Comparison of ENCODE assay signal across 8 mouse cellular contexts in genomic region chr5:103425363-103426031, GRCm38 (mm10). TPM values are rescaled to one million over a fixed set of nuclear protein-coding genes. Genes with fewer than 3 reads are reported as not detected.
DNase-seq lines count a peak whose midpoint lies in the region; ATAC-seq lines count a peak whose summit lies in the region.

No protein-coding gene starts in this region.

- DNase-seq in left cerebral cortex, adult 18-20 months (ENCODE audit: low spot score in 2 of 2), result peak; percentile 9 to 26
- DNase-seq in left cerebral cortex, adult 9 months (ENCODE audit: low spot score in 2 of 2), result no peak
- DNase-seq in cerebellum, postnatal 14 days, result peak; percentile 29 to 39
- DNase-seq in gastrocnemius, postnatal 10 days, result peak; percentile 58
- peak; percentile 57 for DNase-seq in induced T-regulatory cell, adult 2 months (ENCODE audit: low read depth)
- DNase-seq in limb, embryonic 11.5 days (ENCODE audit: low spot score), result peak; percentile 73

- ATAC-seq in limb, embryonic 11.5 days (ENCODE audit: insufficient number of reproducible peaks, low FRiP score, low TSS enrichment, low read depth), result peak; percentile 49
- ATAC-seq in midbrain, embryonic 12.5 days (ENCODE audit: low FRiP score, low read depth), result peak; percentile 31
- peak; percentile 15; the same call in 1 of the 2 replicates for ATAC-seq in stomach, embryonic 16.5 days (ENCODE audit: insufficient read depth, low FRiP score)

- WGBS in limb, embryonic 11.5 days, result under 1% methylated on average over 51 of the region's 67 CpGs
- WGBS in midbrain, embryonic 12.5 days, result under 1% methylated on average over 58 of the region's 67 CpGs
- WGBS in stomach, embryonic 16.5 days, result under 1% methylated on average over 66 of the region's 67 CpGs

- peak overlapping the region; percentile 83 for H3K4me2 ChIP-seq in limb, embryonic 11.5 days (ENCODE audit: low read depth, severe bottlenecking)
- peak overlapping the region; percentile 63 for H3K4me2 ChIP-seq in midbrain, embryonic 12.5 days (replicated peaks)
- peak overlapping the region; percentile 91 for H3K4me2 ChIP-seq in stomach, embryonic 16.5 days (ENCODE audit: low read depth, low read length)

- H3K27ac ChIP-seq in limb, embryonic 11.5 days (replicated peaks; ENCODE audit: low read depth, low read length), result 0 out of 2 replicates have a peak overlapping the region, but pooled peaks have one; percentile 39
- H3K27ac ChIP-seq in midbrain, embryonic 12.5 days (replicated peaks), result peak overlapping the region; percentile 90
- H3K27ac ChIP-seq in stomach, embryonic 16.5 days (ENCODE audit: low read length), result peak overlapping the region; percentile 82

- H3K4me1 ChIP-seq in limb, embryonic 11.5 days (ENCODE audit: control insufficient read depth, insufficient read depth, low read length), result peaks cover 14% of the 10 kb centered on the region; the same call in 1 of the 2 replicates
- peaks cover 46% of the 10 kb centered on the region for H3K4me1 ChIP-seq in midbrain, embryonic 12.5 days
- H3K4me1 ChIP-seq in stomach, embryonic 16.5 days (ENCODE audit: control insufficient read depth, insufficient read depth, low read length), result peaks cover 15% of the 10 kb centered on the region

- H3K36me3 ChIP-seq in limb, embryonic 11.5 days (ENCODE audit: control insufficient read depth, insufficient read depth, low read length), result no peaks in the 10 kb centered on the region
- H3K36me3 ChIP-seq in midbrain, embryonic 12.5 days, result no peaks in the 10 kb centered on the region
- no peaks in the 10 kb centered on the region for H3K36me3 ChIP-seq in stomach, embryonic 16.5 days (ENCODE audit: control insufficient read depth, insufficient read depth, low read length)

- H3K9ac ChIP-seq in limb, embryonic 11.5 days (ENCODE audit: low read length), result peak overlapping the region; percentile 76
- peak overlapping the region; percentile 88 for H3K9ac ChIP-seq in midbrain, embryonic 12.5 days (replicated peaks)
- H3K9ac ChIP-seq in stomach, embryonic 16.5 days (ENCODE audit: low read length), result peak overlapping the region; percentile 92

- H3K4me3 ChIP-seq in limb, embryonic 11.5 days (ENCODE audit: low read depth, low read length), result peak overlapping the region; percentile 70
- peak overlapping the region; percentile 82 for H3K4me3 ChIP-seq in midbrain, embryonic 12.5 days
- H3K4me3 ChIP-seq in stomach, embryonic 16.5 days (replicated peaks; ENCODE audit: low read length), result peak overlapping the region; percentile 87

- H3K9me3 ChIP-seq in limb, embryonic 11.5 days (ENCODE audit: control insufficient read depth, low read length), result no peaks in the 10 kb centered on the region
- no peaks in the 10 kb centered on the region for H3K9me3 ChIP-seq in midbrain, embryonic 12.5 days
- H3K9me3 ChIP-seq in stomach, embryonic 16.5 days (replicated peaks; ENCODE audit: control insufficient read depth, low read length), result no peaks in the 10 kb centered on the region

- H3K27me3 ChIP-seq in limb, embryonic 11.5 days (ENCODE audit: control insufficient read depth, insufficient read depth, low read length), result no peaks in the 10 kb centered on the region
- H3K27me3 ChIP-seq in midbrain, embryonic 12.5 days, result peaks cover 8% of the 10 kb centered on the region; the same call in 1 of the 2 replicates
- no peaks in the 10 kb centered on the region for H3K27me3 ChIP-seq in stomach, embryonic 16.5 days (ENCODE audit: control insufficient read depth, insufficient read depth, low read length)

RNA-seq across cellular contexts. Expression of gene Ptpn13, which starts 0.5 kb away (rescaled TPM):
- 10 to 100 TPM; 10.4 to 10.5 TPM for total RNA-seq in left cerebral cortex, adult 18-20 months (2021)
- 1 to 10 TPM; 6.4 to 8.1 TPM for total RNA-seq in gastrocnemius, postnatal 10 days (2021)
- polyA plus RNA-seq in limb, embryonic 11.5 days (2014; fragmentation: Nextera tagmentation; extraction: Ambion mirVana), result 9.2 and 11.0 TPM in 2 replicates
- 19.1 and 21.0 TPM in 2 replicates for polyA plus RNA-seq in midbrain, embryonic 12.5 days (2016; fragmentation: Nextera tagmentation; extraction: Ambion mirVana)
- 16.8 and 18.8 TPM in 2 replicates for polyA plus RNA-seq in stomach, embryonic 16.5 days (2015; fragmentation: Nextera tagmentation; extraction: Ambion mirVana)

Comparison
In these comparisons a context has a peak if more than half of its experiments do, and no peak if none do; other contexts are left out.
1. DNase-seq: peak in left cerebral cortex, adult 18-20 months (2 of 2), cerebellum, postnatal 14 days (2 of 2), gastrocnemius, postnatal 10 days (single experiment), induced T-regulatory cell, adult 2 months (single experiment) and limb, embryonic 11.5 days (single experiment); none in left cerebral cortex, adult 9 months (0 of 2).
2. H3K27ac ChIP-seq: peak in every context shown above with its lines; median percentile 90 in midbrain, embryonic 12.5 days; 82 in stomach, embryonic 16.5 days; 39 in limb, embryonic 11.5 days.
3. Peak in every context shown above with its lines, with median percentiles within 50 percentile points of each other: ATAC-seq, H3K4me2 ChIP-seq, H3K4me3 ChIP-seq and H3K9ac ChIP-seq.